Mouse (Mus musculus) heart, postnatal 0 days (tissue): ENCODE data around the gene Tfg.

Experiments used
- CTCF ChIP-seq: IDR thresholded peaks from 2 replicates; pipeline ENCODE4 v1.5.1; 2016; ENCODE audit warnings: antibody characterized with exemption, control low read depth, low read depth
- EP300 ChIP-seq: IDR thresholded peaks from 2 replicates; pipeline ENCODE4 v1.6.1; 2016; ENCODE audit warnings: antibody characterized with exemption, low read depth

DNA sequence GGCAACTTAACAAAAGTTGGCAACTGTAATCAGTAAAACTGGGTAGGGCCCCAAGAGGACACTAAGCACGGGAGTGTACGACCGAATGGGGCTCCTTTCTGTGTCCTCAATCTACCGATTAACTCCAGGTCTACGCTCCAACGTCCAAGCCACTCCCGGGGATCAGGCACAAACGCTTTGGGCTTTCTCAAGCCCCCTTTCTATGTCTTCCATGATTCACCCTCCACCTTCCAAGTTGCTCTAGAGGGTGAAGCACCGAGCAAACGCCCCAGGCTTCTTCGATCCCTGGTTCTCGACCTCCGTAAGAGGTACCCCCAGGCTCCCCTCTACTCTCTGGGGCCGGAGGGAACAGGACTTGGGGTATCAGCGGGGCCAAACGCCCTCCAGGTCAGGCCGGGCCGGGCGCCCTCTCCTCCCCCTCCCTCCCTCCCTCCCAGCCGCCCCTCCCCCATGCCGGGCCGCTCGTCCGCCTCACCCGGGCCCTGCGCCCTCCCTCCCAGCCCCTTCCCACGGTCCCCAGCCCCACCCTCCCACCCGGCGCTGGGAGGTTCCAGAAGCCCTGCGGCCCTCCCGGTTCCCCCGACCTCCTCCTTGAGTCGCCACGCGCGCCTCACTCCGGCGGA lies 582 bp downstream of the Tfg start:
- TF ChIP-seq CTCF, result no peak
- no peak for TF ChIP-seq EP300
